Mouse (Mus musculus) heart, adult 11 months (tissue): ENCODE measurements at regions not wholly inside any gene's neighbourhood (a gene's known extent, or its start where the extent isn't known, plus 50 kb on each side); places are given as distances from the start of the nearest gene placed in this dataset.

Source experiments
- DNase-seq: peaks from one replicate; pipeline ENCODE4 v3.0.0; 2022

DNA sequence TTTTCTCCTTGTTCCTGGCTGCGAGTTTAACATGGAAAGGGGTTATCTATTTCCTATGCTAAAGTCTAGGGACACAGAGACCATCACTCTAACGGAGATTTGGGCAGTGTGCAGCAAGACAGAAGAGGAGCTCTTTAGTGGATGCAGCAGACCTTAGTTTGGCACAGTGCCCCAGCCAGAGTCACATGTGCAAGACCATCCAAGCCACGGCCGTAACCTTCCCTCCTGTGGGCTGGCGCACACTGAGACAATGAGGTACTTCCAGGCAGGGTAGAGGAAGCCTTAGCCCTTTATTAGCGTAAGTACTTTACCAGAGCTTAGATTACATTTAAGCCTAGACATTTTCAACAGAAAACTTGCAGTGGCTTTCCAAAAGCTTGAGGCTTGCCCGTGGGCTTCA, 336.4 kb downstream of the Nuak1 start:
- peak; percentile 97 for DNase-seq

DNA sequence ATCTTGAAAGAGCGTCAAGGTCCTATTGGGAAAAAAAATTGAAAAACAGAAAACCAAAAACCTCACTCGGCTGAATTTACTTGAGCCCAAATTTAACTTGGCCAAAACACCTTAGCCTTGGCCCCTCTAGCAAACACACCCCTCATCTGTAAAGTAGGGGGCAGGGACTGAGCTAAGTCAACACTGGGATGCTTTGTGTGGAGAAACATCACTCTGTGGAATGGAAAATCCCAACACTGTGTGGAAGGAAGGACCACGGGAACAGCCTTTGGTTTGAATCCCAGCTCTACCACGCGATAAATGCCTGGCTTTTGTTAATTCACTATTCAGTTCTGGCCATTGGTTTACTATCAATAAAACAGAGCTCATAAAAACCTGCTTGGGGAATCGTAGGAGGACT, 335.8 kb downstream of the Nuak1 start:
- peak; percentile 48 for DNase-seq

DNA sequence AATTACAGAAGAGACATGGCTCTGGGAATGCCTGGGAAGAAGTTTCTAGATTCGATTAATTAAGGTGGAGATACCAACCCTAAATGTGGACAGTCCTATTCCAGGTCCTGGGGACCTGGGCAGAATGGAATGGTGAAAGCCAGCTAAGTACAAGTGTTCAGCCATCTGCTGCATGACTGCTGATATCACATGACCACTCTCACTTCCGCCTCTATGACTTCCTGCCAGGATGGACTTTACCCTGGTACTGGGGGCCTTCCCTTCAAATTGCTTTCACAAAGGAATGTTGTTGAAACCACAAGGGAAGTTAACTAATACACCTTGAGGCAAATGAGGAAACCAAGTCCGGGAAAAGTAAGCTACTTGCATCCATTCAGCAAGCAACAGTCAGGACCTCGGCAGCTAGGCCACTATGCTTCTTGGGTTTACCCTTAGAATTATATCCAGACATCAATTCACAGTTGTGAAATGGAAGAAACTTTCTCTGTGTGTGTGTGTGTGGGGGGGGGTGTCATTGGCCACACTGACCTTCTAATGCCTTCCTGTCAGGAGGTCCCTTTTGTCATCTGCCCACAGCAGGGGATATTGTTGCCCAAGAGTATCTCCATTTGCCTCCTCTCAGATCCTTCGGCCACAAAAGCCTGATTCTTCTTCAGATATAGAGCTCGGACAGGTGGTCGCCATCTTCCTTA, 330.6 kb downstream of the Nuak1 start:
- DNase-seq, result peak; percentile 92

DNA sequence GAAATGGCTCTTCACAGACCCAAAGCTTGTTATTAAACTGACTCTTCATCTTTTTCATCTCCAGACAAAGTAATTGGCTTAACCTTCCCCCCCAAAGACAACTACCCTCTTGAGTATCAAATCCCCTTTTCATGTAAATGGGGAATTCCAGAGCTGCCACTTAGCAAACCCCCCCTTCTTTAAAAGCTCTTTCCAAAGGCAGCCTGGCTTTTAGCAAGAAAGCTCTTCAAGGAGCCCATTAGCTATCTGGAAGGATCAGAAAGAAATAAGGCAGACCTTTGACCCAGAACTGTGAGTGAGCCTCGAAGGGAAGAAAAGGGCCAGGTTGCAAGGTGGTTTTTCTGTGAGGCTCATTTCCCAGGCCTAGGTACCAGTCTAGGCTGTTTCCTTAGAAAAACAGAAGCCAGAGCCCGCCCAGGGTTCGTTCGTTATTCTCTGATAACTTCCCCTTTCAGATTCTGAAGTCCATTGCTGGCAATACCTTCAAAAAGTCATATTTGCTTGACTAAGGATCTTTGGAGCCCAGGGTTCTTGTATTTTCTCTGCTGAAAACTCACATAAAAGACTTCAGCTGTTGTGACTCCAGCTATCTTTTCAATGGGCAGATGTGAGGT, 329.9 kb downstream of the Nuak1 start:
- DNase-seq, result peak; percentile 90

DNA sequence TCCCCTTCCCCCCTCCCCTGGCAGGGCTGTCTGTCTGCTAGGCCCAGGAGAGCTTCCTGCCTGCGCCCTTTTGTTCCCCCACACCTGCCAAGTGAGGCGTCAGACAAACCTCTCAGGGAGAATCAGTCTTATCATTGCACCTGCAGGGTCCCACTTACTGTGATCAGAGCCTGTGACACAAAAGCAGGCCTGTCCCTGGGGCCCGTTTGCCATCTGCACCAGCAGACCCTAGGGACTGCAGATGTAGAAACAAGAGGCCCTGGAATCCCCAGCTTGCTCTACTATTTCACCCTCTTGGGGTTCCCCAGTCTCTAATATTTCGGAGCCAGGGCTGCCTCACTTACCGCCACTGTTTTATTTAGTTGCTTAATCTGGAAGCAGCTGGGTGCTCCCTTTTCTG, 328.9 kb downstream of the Nuak1 start:
- peak; percentile 88 for DNase-seq

DNA sequence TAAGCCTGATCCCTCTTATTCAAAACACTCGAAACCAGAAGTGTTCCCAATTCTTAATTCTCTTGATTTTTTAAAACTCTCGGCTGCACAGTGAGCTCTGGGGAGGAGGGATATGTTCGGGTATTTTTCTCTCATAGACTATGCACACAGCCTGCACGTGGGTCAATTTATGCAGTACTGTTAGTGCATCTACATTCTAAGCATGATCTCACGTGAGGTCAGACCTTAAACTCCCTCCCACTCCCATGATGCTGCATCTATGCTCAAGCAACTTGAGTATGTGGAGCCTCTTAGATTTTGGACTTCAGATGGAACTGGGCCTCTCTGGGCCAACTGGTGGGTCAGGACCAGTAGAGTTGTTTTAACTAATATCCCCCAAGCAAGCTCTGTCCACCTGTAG, 328.5 kb downstream of the Nuak1 start:
- DNase-seq, result peak; percentile 60

DNA sequence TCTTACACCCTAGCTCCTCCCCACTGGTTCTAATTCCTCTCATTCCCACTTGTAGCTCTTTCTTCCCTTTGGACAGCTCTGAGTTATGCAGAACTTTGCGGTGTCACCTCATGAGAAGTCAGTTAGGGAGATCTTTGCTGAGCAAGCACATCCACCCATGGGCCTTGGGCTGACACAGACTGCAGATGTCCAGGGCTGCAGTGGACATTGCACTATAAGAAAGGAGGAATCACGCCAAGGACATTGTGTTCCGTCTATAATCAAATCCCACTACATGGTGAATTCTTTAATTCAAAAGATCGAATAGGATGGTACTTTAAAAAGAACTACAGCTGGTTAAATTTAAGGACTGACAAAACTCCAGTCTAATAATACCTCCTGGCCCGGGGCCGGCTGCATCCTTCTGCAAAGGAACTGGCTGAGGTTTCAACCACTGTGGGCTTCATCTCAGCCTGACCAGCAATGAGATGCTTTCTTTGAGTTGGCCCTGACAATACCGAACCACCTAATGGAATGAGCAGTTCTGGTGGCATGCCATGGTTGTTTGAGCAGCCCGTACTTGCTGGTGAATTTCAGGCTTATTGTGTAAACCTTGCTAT, 320.3 kb downstream of the Nuak1 start:
- DNase-seq, result peak; percentile 90

DNA sequence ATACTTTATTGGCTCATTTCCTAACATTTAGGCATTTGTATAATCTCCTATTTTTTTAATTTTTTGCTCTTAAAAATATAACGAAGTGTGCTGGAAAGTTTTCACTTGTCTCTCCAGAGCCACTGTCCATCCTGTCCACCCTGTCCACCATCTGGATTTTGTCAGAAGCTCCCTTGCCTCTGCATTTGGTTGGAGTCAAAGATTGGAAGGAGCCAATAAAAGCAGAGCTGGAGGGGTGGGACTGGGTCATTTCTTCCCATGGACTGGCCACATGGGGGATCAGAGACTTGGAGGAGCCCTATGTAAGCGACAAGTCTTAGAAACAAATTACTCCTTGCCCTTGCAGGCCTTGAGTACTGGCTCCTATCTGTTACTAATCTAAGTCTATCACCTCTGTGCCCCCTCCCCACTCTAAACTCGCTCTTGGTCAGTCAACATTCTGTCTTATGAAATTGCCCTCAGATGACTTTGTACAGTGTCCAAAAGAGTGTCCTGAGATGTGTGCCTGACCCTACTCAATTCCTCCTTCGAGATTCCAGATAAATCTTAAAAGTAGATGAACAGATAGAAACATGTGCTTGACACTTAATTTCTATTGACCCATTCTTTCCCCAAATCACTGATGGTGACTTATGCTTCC, 303.3 kb downstream of the Nuak1 start:
- peak; percentile 94 for DNase-seq

DNA sequence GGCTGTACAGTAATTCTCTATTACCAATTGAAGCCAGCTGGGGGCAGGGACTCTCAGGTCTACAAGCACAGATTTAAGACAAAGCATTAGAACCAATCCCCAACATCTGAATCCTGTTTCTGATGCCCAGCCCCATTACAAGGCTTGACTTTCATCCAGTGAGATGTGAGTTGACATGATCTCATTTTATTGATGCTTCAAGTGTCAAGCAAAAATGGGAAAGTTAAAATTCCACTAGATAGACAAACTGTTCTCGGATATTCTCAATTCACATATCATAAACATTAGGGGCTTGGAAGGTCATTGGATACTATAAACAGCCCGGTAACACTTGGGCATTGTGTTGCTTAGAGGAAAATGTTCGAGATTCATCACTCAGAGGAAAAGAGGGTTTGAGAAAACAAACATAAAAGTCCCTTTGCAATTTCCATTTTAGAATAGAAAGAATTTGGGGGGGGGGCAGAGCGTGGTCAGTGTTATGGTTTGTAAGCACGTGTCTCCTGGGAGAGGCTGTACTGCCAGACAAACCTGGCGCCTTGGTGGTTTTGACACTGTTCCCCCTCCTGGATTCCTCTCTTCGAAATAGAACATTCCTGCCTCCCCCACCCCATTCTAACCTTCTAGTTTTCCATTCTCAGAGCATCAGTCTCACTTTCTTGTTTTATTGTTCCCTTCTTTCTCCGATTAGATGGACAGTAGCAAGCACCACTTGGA, 297.5 kb downstream of the Nuak1 start:
- peak; percentile 41 for DNase-seq

DNA sequence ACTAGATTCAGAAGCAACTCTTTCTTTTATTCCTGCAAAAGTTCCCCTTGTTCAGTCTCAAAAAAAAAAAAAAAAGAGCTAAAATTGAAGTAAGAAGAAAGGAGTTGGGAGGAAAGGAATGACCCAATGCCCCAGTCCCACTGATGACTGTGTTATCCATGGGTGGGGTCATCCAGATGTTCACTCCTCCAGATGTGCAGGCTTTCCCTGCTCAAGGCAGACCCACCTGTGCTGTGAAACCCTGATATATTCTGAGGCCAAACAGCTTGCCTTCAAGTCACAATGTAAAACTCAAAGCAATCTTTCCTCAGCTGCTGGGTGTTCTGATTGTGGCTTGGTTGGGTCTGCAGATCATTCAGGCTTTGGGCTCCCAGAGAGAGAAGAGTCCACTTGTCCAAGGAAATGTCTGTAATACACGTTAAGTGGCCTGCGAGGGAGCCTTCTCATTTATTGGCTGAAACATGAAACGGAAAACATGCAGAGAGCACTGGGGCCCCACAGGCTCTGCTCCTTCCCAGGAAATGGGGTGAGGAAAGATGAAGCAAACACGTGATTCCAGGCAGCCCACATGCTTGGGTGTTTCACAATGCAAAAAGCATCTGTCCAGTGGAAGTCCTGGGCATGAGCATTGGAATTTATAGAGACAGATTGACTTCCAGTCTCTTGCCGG, 296.6 kb downstream of the Nuak1 start:
- peak; percentile 97 for DNase-seq

DNA sequence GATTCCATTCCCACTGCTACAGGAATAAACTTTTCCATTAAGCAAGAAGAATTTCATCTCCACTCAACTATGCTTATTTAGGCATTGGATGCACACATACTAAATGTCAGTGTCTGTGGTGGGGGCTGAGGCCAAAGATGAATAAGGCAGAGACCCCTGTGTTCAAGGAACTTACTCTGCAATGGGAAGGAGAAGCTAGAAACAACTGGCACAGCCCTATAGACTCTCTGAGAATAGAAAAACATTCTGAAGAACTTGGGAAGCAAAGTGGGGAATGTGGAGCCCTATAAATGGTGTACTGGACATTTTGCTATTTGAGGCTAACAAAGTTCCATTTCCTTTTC, 296.1 kb downstream of the Nuak1 start:
- DNase-seq, result no peak

DNA sequence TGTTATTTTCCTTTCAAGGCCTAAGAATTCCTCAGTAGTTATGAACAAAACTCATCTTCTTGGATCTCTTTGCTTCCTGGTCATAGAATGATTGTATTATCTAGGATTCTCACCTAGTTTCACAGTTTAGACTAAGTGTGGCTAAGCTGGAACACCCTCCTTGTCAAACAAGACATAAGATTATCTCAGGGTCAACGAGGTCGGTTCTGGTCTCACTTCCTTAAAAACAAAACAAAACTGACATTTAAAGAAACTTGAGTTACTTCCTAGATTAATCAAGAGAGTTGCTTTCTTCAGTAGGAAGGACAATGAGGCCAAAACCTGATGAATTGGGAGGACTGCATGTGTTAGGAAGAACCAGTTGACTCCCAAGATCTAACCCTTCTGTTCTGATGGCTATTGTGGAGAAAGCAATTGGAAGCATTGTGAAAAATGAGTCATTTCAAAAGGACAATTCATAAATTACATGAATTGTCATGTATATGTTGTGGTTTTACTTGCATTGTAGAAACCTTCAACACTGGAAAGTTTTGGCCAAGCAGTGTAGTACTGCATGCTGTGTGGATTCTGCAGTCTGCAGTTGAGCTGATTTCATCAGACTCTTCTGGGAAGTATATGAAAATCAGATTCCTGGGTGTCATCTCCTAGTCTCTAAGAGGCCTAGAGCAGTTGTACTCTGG, 293.0 kb downstream of the Nuak1 start:
- DNase-seq, result peak; percentile 78

DNA sequence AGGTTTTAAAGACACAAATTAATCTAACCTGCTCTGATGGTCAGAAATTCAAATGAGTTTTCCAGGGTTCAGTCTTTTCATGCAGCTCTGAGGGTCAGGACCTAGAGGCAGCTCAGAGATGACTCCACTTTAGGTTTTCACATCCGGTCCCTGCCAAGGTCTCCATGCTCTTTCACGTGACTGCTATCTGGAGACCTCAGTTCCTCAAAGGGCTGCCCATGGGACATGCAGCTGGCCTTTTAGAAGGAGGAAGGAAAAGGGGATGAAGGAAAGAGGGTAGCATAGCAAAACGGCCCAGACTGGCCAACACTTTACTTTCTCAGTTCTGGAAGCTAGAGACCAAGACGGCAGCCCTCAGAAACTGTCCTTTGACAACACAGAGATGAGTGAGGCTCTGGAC, 276.6 kb downstream of the Nuak1 start:
- peak; percentile 94 for DNase-seq

DNA sequence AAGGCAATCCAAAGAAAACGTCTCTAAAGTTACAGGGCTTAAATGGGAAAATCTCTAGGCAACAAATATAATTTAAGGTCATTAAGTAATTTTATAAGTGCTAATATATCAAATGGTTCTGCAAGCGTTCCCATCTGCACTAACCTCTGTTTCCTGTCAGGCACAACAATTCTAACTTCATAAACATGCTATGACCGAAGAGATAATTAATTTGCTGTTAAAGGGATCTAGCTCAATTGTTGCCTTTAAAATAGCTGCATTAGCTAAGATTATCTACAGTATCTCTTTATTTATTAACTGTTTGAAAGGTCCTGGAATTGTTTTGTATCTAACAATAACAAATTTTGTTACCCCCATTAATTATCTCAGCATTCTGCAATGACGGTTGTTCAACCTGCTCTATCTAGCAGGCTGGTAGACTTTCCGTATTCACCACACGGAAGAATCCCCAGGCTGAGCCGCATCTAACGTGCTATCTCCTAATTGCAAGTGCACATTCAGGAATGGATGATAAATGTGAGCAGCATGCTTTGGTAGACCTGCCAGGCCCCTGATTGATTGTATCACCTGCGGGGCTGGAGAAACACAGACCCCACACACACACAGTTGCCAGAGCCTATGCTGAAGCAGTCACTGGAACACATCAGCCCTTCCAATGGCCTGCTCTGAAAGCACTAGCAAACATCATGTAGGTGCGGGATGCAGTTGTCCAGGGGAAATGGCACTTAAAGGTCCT, 274.4 kb downstream of the Nuak1 start:
- peak; percentile 78 for DNase-seq

DNA sequence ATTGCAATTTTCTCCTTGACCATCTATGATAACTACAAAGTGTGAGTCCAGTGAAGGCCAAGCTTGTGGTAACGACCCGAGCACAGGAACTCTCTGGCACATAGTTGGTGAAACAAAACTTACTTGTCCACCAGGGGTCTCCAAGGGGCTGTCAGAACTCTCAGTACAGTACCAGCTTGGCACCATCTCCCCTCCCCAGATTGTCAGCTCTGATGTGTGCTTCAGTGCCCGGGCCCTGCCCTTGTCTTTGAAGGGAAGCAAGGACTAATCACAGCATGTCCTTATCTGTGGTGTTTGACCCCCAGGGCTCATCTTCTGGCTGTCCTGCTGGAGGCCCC, 273.9 kb downstream of the Nuak1 start:
- DNase-seq, result peak; percentile 78

DNA sequence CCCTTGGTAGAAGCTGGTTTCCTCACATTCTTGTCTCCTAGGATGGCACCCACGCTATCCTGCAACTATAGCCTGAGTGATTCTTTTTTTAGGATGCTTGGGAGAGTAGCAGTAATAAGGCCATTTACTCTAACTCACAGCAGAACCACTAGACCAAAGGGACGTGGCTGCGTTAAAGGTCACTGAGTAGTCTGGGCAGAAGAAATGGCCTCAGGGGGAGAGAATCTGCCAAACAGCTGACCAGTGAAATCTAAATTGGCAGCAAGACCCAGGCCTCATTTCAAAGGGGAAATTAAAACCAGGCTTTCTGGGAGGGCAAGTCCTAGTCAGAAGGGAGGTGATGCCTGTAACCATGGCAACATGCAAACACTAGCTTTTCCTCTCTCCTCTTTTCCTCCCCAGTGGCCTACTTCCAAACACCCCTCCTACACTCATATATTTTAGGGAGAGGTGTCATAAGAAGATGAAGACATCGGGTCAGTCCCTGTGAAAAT, 267.5 kb downstream of the Nuak1 start:
- peak; percentile 98 for DNase-seq

DNA sequence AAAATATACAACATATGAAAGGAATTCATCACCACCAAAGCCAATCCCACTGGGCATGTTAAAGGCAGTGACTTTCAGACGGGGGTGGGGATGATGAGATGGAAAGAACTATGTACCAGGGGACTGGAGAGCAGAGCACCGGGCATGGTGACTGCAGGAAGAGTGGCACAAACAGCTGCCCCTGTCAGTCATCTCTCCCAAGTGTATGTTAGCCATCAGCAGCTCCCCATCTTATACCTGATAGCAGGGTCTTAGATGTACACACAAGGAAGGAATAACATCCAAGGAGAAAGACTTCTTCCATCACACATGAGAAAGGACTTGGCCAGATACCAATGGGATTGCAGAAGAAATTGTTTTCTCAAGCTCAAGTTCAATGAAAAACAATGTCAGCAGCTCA, 257.2 kb downstream of the Nuak1 start:
- DNase-seq, result no peak

DNA sequence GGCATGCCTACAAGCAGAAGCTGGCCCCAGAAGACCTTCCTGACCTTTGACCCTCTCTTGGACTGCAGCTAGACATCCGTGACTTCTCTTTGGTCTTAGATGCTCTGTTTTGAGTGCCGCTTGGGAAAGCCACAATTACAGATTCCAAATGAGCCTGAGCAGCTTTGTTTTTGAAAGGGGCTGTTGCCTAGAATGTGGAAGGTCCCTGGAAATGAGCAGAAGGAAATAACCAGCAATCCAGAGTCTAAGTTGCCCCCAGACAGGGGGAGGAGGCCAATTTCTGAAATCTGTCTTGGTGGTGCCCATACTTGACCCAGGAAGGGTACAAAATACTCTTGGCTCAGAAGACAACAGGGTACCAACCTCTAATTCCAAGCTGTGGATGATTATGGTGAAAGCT, 253.9 kb downstream of the Nuak1 start:
- no peak for DNase-seq

DNA sequence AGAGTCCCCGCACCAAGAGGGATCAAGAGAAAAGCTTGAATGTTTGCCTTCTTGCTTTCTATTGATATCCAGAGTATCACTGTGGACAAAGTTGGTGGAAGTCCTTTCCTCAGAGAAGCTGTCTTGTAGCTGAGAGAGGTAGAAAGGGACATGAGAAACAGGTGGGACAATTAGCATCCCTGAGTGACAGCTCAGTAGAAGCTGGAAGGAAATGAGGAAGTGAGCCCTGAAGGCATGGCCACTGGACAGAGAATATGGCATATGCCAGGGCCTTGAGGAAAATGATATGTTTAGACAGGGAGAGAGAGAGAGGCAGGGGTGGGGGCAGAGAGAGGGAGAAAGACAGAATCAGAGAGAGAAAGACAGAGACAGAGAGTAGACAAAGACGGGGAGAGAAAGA, 241.4 kb downstream of the Nuak1 start:
- no peak for DNase-seq

DNA sequence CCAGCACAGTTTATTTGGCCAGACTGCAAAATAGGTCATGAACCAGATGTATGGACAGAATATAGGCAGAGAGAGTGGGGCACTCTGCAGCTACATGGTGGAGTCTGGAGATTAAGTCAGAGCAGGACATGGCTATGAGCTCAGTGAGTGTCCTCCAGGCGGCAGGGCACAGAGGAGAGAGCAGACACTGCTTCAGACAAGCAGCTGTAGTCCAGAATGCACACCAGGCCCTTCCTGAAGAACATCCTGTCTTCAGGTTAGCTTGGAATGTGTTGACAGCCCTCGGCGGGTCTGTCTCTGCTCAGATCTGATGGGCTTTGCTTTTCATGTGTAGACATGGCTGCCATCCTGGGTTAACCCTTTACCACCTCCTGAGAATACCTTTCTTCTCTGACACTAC, 238.6 kb downstream of the Nuak1 start:
- no peak for DNase-seq

DNA sequence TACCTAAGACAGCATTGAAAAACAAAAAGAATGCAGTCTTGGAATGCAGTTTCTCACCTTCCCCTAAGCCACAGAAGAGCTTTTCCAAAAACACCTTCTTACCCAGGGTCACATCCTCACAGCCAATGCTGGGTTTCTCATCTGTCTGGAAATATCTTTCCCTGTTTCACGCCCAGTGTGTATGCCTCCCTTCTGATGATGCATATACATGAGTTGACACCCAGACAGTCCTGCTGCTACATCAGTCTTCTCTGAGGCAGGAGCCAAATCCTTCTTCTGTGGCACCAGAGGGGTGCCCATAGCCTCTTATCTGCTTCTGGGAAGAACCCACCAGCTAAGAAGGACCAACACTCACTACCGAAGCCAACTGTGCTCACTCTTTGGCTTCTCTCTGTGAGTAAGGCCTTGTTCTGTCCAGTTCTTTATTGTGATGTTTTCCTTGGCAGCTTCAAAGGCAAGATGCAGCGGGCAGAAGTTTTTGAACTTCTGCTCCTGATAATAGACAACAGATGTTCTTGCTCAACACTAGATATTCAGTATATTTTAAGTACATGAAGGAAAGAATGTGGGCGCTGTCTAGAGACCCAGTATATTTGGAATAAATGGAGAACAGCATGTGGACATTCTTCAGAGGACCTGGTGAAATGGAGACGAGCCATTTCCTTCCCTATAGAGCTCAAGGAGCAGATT, 228.2 kb downstream of the Nuak1 start:
- no peak for DNase-seq
